Mouse (Mus musculus): ENCODE data around the gene Fah. TPM values are rescaled to one million over a fixed set of nuclear protein-coding genes. Genes with fewer than 3 reads are reported as not detected.

The Fah gene
- total RNA-seq, 4 experiments from 2014 or later = 19.1 to 31.0 (median 23.4) TPM

- DNase-seq (ENCODE audit: low spot score) = no peak
These were observed 11.6 kb downstream of the Fah start for GRCm38 (mm10) chr7:84594917-84595303.

DNA sequence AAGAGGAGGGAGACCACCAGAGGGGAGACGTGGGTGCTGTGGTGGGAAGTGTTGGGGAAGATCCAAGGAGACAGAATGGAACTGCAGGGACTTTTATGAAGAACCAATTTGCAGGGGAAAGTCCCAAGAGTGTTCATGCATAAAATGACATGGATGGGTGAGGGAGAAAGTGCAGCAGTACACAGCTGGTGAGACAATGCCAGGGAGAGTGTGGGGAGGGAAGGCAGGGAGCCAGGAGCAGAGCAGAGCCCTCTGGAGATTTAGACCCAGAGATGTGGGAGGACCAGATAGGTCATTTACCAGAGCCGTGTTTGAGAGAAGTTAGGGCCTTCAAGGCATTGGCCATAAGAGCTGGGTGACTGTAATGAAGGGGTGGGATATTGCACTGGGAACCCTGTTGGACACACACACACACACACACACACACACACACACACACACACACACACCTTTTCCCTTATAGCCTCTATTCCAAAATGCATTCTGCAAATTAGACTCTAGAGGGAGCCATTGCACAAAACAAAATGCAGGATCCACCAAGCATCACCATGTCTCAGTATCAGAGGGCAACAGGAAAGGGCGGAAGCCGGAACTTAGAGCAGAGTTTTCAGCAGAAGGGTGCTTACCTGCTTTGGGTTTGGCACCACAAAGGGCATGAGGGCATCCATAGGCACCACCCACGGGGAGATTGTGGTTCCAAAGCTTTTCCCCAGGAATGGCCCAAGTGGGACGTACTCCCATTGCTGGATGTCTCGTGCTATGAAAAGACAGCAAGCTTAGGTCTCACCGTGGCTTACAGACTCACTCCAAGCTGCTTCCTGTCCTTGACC lies 12.2 kb downstream of the Fah start:
- peak; percentile 48 for DNase-seq (ENCODE audit: low spot score)

- no peak for DNase-seq (ENCODE audit: low spot score)
These were observed 15.2 kb downstream of the Fah start for GRCm38 (mm10) chr7:84591347-84591746.

- DNase-seq (ENCODE audit: low spot score) = no peak
These were observed 15.9 kb downstream of the Fah start for GRCm38 (mm10) chr7:84590622-84591021.

DNA sequence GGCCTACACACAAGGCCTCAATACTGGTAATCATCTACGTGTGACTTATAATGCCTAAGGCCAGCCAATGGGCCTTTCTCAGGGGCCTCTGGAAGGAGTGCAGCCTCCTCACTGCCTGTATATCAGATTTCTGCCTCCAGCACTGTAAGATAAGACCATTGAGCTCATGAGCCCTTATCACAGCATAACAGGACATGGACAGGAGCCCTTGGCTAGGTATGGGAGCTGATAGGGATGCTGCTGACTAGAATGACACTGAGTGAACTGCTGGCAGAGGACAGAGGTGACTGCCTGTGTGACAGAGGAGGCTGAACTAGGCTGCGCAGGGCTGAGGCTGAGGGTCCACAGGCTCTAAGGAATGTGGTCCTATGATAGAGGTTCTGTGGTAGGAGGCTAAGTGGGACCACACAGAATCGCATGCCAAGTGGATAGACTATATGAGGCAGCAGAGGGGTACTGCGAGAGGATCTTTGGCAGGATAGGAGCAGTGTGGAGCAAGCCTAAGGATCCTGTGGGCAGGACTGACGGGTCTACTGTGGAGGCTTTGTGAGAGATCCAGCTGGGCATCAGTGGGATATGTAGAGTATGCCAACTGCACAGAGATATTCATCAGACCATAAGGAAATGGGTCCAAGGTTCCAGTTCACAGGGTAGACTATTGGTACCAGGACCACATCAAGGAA lies 19.3 kb downstream of the Fah start:
- no peak for DNase-seq (ENCODE audit: low spot score)

- no peak for DNase-seq (ENCODE audit: low spot score)
These were observed 20.0 kb downstream of the Fah start for GRCm38 (mm10) chr7:84586360-84587100.

- DNase-seq (ENCODE audit: low spot score) = no peak
These were observed 21.4 kb downstream of the Fah start for GRCm38 (mm10) chr7:84585086-84585485.

- DNase-seq (ENCODE audit: low spot score) = no peak
These were observed 26.8 kb downstream of the Fah start for GRCm38 (mm10) chr7:84579769-84580168.

DNA sequence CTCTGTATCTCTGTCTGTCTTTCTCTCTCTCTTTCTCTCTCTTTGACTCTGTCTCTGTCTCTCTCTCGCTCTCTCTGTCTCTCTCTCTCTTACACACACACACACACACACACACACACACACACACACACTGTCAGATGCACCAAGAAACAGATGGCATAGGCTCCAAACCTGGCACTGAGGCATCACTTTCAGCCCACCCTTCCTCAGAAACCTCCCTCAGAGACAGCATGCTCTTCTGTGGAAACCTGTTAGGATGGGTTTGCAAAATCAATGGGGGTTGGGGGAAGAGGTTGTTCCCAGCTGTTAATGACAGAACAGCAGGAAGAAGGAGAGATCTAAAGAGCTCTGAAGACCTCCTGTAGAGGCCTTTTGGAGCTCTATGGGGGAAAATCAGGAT lies 27.7 kb downstream of the Fah start:
- DNase-seq (ENCODE audit: low spot score) = no peak

DNA sequence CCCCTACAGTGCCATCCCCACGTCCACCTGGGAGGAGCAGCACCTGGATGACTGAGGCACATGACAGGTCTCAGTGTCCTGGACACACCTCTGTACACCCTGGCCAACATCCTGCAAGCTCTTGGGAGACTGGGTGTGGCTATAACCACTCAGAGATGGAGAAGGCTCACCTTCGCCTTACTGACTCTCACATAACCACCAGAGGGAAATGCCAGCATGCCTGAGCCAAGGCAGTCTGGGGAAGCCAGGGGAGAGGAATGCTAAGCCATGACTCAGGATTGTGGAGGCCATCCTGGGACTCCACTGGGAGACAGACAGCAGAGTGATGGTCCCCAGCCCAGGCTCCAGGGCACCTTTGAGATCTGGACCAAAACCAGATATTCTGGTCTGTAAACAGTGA lies 29.5 kb downstream of the Fah start:
- DNase-seq (ENCODE audit: low spot score) = no peak

GRCm38 (mm10) chr7:84566200-84566599 lies 40.3 kb downstream of the Fah start:
- peak; percentile 14 for DNase-seq (ENCODE audit: low spot score)

- no peak for DNase-seq (ENCODE audit: low spot score)
These were observed 42.3 kb downstream of the Fah start for GRCm38 (mm10) chr7:84564236-84564635.

- DNase-seq (ENCODE audit: low spot score) = no peak
These were observed 46.0 kb downstream of the Fah start for GRCm38 (mm10) chr7:84560500-84560899.

DNA sequence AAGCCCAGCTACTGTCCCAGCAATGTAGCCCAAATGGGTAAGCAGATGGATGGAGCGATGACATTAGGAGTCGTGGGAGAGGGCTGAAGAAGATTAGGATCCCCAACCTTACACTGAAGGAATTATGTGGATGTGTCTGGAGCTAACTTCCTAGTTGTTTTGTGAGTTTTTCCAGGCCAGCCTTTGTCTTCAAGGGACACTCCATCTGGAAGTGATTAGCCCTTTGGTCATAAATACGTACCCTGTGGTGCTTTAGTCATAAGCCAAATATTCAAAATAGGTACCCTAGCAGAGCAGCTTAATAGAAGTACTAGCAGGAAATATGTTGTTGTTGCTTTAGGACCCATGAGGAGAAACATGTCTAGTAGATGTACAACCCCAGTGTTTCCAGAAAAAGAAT lies 49.2 kb downstream of the Fah start:
- no peak for DNase-seq (ENCODE audit: low spot score)

DNA sequence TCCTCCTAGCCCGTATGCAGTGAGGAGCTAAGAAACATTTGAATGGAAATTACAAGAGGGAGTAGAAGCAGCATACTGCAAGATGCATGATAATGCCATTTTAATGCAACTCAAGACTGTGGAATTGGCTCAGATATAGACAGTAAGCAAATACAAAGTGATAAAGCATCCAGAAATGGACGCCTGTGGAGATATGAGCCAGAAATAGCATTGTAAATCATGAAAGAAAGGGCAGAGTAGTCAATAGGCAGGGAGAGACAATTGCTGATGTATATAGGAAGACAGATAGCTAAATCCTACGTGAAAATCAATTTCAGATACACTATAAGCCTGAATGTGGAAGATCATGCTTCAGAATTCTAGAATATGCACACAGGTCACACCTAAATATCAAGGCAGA lies 51.2 kb downstream of the Fah start:
- DNase-seq (ENCODE audit: low spot score) = no peak

DNA sequence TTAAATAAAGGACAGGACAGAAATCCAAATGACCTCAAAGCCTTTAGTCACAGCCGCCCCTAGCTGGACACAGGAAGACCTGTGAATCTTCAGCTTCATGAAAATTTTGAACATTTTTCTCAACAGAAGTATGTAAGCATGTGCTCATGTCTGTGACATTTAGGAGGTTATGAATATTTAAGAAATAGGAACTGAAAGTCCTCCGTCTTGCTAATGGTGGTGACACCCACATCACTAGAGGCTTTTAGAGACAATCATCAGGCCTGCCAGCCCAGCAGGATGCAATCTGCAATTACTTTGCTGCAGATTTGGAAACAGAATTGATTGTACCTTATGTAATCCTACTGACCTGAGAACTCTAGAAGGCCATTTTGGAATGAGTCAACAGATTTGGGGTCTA lies 55.0 kb downstream of the Fah start:
- DNase-seq (ENCODE audit: low spot score) = no peak

GRCm38 (mm10) chr7:84546667-84547066 lies 59.9 kb downstream of the Fah start:
- DNase-seq (ENCODE audit: low spot score) = no peak

DNA sequence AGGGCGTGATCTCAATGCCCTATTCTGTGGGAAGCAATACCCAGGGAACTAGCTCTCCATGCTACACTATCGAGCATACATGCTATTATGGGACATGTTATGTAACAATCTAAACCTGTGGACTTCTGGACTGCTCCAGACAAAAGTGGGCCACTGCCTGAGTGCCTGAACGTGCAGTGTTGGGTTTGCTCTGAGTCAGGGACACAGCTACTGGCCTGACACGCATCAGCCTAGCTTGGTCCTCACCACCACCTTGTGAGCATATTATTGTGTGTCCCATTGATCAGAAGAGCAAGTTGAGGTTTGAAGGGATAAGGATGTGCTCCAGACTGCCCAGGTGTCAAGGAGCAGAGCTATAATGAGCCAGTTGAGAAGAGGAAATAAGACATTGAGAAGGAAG lies 61.6 kb downstream of the Fah start:
- DNase-seq (ENCODE audit: low spot score) = no peak

All from heart, adult 8-10 months (tissue).